Mouse (Mus musculus): ENCODE data around the gene Nlrp3.

DNA sequence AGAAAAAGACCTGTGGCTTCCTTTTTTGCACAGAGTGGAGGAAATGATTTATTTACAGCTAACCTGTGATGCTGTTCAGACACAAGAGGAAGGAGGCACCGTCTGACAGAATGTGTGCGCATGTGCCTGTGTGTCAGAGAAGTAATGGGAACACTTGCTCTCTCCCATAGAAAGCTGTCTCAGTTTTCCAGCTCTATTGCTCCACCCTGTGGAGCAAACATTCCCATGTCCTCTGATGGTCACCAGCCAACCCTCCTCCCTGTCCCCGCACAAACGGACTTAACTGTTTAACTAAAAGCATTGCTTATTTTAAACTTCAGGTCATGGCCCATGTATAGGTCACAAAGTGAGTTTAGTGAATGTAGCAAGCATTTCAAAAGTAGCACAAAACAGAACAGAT lies 72.8 kb downstream of the Nlrp3 start:
- TF ChIP-seq CTCF (conservative IDR thresholded peaks at IDR 0.05; ENCODE audit: insufficient read depth, insufficient read length, low read depth, low read length) = peak; percentile 54
- no peak for TF ChIP-seq POLR2A (IDR thresholded peaks at IDR 0.05; ENCODE audit: low read depth, low read length)

Measured in kidney, adult 2 months (tissue).